Mouse (Mus musculus) spleen, embryonic (tissue): ENCODE measurements at regions not wholly inside any gene's neighbourhood (a gene's known extent, or its start where the extent isn't known, plus 50 kb on each side); places are given as distances from the start of the nearest gene placed in this dataset.

Experiments used
- CTCF ChIA-PET: fragments of 350-600 bp; sonication (Branson Sonifier 250); formaldehyde crosslinking; loops from one replicate; lab custom pipeline; 2022; lab: Charles Lee

DNA sequence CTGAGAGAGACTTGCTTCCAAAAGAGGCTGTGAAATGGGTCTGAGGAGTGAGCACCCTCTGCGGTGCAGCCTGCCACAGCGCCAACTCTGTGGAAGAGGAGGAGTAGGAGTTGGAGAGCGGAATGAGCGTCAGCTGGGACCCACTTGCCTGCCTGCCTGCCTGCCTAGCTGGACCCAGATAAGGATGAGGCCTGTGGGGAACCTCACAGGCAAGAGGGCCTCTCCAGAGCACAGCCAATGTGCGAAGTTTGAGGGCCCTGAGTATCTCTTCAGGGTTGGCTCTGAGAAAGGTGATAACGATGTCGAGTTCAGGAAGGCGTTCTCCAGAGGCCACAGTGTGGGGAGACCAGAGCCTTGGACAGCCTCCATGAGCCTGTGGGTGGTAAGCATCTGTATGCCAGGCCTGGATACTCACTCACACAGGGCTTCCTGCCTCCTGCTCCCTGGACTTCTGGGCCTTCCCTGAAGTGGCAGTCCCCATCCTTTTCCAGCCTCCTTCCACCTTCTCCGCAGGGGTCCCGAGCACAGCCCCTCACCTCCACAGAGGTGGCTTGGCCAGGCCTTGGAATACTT lies 326.9 kb upstream of the Dio3 start:
- CTCF ChIA-PET = no interaction called here

- CTCF ChIA-PET = no interaction called here
These were observed 325.9 kb upstream of the Dio3 start for GRCm38 (mm10) chr12:109952933-109953332.

DNA sequence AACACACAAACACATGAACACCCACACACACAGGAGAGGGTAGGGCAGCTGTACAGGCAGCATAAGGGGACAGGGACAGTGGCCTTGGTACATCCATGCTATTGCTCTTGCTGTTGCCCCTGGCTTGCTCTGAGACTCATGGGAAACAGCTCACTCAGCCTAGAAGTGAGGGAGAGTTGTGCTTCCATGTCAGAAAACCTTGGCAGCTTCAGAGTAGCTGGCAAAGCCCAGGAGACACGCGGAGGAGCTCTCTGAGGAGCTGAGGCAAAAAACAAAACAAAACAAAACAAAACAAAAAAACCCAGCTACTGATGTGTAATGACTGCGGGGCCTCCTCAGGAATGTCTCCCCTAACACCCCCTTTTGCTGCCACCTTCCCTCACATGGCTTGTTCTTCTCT lies 321.6 kb upstream of the Dio3 start:
- CTCF ChIA-PET = no interaction called here

DNA sequence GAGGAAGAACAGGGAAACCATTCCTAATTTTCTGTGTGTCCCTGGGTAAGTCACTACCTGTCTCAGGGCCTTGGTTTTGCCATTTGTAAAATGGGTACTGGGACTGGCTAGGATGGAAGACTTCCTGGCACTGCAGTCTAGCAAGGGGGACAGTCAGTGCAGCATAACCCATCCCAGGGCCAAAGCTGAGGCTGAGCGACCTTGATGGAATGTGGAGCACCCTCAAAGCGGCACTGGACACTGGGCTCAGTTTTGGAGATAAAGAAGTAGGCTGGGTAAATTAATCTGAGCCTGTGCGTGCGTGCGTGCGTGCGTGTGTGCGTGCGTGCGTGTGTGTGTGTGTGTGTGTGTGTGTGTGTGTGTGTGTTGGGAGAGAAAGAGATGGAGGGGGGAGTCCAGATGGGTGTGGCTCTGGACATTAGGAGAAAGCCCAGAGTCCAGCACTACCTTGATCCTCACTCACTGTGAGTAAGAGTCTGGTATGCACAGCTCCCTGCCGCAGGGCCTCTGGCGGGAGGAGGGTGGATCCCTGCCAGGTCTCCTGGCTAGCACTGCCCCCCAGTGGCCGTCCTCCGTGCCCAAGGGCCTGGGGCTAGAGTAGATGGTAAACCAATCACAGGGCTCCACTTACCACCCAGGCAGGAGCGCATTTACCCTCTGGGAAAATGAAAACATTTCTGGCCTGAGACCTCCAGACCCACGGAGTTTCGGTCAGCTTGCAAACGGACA lies 320.3 kb upstream of the Dio3 start:
- CTCF ChIA-PET = no interaction called here

DNA sequence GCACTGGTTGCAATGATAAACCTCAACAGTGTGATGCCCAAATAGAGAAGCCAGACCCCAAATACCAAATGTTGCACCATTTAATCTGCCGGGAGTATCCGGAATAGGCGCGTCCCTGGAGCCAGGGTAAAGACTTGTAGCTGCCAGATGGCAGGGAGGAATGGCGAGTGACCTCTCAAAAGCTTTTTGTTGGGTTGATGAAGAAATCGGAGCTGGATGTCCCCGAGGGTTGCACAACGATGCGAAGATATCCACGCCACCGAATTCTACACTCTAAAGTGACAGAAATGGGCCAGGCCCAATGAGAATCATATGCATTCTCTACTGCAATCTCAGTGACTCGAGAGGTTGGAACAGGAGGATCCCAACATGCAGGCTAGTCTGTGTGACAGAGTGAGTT lies 312.1 kb upstream of the Dio3 start:
- CTCF ChIA-PET = no interaction called here

DNA sequence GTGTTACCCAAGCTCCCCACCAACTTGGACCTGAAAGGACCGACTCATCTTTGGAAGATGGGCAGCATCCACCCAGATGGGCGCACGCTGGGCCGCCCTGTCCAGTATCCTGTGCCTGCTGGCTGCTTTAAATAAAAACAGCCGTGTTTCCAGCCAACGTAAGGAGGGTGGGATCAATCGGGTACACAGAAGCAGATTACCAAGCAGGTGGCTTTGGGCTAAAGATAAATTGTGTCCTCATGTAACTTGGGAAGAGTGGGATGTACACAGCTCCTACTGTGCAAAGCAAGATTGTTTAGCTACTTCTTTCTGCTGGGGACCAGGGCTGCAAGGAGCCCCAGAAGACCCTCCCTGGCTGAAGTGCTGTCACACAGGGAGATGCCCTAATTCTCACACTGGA lies 310.6 kb upstream of the Dio3 start:
- CTCF ChIA-PET = no interaction called here

DNA sequence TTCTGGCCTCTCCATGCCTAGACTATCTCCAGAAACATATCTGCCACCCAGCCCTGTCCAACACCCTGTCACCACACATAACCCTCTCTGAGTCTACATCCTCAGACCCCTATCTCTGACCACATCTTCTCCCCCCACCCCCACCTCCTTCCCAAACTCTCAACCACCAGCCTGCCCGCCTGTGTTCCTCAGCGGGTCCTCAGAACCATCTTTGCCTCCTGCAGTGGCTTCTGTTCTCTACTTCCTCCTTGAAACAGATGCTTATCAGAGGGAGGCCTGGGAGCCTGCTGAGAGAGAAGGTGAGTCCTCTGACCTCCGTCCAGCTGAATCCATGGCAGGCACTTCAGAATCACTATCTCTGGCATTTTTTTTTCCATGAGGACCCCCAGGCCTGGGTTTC lies 307.4 kb upstream of the Dio3 start:
- CTCF ChIA-PET = no interaction called here

DNA sequence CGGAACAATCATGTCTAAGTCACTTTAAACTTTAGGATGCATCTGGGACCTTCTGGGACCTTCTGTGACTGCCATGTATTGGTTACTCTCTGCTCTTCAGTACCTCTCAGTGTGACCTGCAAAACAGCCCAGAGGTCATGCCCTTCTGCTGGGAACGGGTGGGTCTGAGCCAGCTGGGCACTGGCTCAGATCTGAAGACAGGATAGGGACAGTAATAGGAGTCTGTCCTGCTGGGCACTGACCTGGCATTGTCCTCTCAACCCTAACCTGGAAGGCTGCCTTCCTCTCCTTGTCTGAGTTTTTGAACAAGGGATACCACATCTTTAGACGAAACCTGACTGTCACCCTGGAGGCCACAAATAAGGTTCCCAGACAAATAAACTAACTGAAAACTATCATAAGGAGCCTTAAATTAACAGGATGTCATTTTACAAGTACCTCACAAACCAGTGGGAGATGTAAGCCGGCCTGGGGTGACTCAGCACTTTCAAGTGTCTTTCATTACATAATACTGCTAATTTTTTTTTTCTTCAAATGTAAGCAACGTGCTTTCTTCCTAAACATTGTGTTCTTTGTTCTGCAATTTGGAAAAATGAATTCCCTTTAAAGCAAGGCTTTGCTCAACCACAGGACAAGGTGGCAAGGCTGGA lies 306.4 kb upstream of the Dio3 start:
- CTCF ChIA-PET = no interaction called here

DNA sequence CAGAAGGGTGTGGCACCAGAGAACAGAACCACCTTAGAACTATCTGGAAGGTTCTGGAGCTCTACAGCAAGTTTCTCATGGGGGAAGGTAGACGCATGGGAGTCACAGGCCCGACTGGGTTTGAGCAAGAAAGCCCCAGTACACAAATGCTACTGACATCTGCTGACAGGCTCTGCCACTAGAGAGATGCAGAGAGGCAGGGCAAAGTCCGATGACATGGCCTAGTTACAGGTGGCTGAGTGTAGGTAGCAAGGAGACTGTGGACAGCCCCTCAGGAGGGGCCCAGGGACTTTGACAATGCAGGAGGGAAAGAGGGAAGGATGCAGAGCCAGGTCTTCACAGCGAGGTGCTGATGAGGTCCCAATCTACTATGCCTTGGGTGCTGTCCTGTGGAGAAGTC lies 305.3 kb upstream of the Dio3 start:
- CTCF ChIA-PET = no interaction called here

DNA sequence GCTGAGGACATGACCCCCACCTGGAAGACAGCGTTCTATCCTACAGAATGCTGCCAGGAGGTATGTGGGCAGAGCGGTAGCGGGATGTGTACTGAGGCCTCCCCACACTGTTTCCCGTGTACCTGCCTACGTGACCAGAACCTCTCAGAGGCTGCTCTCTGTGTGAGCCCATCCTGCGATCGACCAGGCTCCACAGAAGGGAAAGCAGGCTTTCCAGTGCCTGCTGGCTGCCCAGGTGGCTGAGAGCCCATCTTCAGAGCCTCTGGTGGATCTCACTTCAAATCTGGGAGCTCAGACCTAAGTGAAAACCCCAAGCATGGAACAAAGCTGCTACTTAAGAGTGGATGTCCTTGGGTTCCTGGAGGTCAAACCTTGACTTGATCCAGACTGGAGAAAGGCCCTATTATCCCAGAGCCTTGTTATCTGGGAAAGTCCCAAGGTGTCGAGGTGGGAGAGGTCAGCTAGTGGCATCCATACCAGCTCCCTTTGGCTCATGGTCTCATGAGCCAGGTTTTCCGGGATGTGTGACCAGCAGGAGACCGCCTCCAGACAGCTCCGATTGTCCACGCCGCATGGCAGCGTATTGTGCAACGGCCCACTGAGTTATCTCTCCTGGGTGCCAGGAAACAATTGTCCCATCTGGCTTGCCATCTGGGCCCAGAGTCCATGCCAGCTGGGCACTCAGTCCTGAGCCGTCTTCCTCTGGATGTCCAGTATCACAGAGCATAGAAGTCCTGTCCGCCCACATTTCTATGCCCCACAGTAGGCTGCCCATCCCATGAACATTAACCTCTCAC lies 303.5 kb upstream of the Dio3 start:
- CTCF ChIA-PET = no interaction called here

- CTCF ChIA-PET = no interaction called here
These were observed 294.2 kb upstream of the Dio3 start for GRCm38 (mm10) chr12:109984651-109985050.

DNA sequence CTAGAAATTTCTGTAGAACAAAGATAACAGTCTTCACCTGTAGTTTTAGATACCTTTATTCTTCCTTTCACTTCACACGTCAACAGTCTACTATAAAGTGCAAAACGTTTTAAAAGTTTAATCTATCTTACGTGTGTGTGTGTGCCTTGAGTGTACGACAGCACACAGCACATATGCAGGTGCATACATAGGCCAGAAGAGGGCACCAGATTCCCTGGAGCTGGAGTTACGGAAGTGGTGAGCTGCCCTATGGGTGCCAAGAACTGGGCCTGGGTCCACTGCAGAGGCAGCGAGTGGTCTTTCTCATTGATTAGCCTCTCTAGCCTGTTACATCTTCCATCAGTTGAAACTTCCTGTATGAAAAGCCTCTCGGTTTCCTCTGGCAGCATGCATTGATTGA lies 285.5 kb upstream of the Dio3 start:
- CTCF ChIA-PET = no interaction called here

DNA sequence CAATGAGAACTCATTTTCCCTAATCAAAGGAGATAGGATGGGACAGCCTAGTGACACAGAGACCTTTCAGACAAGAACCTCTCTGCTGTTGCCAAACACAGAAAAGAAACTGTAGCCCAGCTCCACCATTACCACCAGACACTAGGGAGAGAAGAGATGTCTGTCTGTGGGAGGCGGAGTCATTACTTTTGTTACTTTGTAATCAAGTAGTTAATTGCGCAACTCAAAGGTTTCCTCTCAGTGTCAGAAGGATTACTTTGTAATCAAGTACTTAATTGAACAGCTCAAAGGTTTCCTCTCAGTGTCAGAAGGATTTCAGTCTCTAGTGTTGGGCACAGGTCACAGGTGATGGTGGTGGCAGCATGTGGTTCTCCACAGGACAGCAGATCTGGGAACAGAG lies 276.2 kb upstream of the Dio3 start:
- CTCF ChIA-PET = no interaction called here

- CTCF ChIA-PET = no interaction called here
These were observed 269.7 kb upstream of the Dio3 start for GRCm38 (mm10) chr12:110009136-110009535.

DNA sequence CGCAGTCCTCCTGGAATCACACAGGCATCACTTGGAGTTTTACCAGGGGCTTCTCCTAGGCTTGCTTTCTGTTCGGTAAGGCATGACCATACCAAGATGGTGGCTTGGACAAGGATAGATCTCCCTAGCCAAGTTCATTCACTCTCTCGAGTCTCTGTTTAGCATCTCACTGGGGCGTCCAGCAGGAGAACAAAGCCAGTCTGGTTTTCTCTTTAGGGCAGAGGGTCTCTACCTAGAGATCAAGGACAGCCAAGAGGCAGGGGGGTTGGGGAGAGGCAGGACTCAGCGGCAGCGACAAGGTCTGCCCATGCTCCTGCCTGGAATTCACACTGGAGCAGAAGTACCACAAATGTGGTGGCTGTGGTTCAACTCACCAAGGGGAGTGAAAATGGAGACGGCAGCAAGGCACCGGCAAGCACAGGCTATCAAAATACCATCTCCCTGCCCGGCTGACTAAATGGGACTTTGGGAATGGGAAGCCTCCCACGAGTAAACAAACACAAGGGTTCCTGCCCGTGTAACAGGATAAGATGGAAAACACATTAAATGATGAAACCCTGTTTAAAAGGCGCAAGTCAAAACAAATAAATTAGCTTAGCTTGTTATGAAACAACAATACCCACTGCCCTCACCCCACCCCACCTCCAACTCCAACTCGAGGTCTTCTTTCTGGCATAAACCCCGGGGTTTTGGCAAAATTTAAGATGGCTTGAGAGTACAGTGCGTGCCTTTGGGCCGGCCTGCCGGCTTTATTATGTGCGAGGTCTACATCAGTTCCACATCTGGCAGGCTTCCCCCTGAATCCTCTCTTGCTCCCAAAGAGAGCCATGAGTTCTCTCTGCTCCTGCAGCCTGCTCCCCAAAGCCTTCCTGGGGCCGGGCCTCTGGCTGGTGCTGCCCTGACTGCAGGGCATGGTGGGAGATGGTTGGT lies 258.1 kb upstream of the Dio3 start:
- CTCF ChIA-PET = no interaction called here

- CTCF ChIA-PET = no interaction called here
These were observed 257.2 kb upstream of the Dio3 start for GRCm38 (mm10) chr12:110021690-110022089.

GRCm38 (mm10) chr12:110022631-110023030 lies 256.2 kb upstream of the Dio3 start:
- CTCF ChIA-PET = no interaction called here

DNA sequence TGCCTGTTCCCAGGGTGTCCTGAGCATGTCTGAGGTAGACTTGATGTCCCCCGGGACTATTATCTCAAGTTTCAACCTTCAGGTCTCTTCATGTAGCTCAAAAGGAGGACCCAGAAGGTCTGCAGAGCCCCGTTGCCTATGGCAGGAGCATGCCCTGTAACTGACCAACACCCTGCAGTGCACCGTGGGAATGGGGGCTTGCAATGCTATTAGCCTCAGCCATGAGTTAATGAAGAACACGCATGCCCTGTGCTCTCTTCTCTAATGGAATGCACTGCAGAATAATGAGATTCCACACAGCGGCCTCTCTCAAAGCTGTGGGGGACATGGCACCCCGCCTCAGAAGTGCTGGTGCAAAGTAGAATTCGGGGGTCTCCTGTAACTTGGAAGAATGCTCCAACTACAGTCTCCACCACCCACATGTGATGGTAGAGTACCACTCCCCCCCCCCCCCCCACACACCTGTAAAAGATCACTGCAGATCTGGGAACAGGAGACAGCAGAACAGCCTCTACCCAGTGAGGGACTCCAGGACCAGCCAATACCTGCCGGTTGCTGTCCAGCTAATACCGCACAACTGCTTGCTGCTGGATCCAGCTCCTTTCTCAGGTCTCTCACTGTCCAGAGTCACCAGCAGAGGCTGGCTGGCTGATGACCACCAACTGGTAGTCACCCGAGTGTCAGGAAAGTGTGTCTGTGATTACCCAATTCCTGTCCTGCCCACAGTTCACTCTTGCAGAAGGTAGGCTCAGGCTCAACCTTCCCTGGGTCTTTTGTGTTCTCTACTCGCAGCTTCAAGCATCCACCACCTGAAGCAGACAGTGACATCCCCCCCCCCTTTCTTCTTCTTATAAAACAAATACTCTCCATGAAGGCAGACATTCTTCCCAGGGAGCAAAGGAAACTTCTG lies 255.4 kb upstream of the Dio3 start:
- CTCF ChIA-PET = no interaction called here

DNA sequence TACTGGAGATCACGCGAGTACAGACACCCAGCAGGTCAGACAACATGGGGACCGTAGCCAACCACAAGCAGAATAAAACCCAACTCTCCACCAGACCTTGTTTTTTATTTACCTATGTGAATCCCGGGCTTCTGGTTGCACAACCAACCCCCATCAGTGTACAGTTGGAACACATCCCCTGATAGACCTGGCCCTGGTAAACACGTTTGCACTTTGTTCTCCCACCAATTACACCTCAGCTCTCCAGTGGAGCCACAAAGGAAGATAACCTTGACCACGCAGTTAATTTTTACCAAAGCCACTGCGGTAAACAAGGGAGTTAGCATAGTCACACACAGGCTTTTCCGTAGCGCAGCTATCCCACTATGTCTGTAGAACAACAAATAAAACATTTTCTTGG lies 254.6 kb upstream of the Dio3 start:
- CTCF ChIA-PET = no interaction called here

DNA sequence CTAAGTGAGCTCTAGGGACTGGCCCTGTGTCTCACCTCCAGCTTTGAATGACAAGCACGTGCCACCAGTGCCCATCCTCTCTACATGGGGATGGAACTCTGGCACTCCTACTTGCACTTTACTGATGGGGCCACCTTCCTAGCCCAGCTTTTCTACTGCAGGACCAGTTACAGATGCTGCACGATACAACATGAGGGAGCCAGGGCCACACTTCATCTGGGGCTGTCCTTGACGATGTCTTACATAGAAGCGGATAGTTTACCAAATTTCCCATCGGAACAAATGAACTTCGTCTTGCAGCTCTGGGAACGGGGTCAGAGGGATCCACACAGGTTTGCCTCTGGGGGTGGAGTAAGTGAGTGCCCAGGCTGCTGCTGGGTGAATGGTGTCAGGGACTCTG lies 253.7 kb upstream of the Dio3 start:
- CTCF ChIA-PET = no interaction called here
